Mouse (Mus musculus) right cerebral cortex, postnatal 25 days (tissue): ENCODE data around the gene Hgd.
"Not testable (repeated sequence)": the region's sequence is repeated elsewhere in the genome, so short reads cannot be mapped to it uniquely, and the experiment has no call there.

ENCODE experiments used
- DNase-seq: peaks from one replicate; pipeline ENCODE4 v3.0.0; 2022

Gene Hgd

GRCm38 (mm10) chr16:37636107-37636506 lies 56.2 kb downstream of the Hgd start:
- peak; percentile 39 for DNase-seq

- DNase-seq, result no peak
Measured at GRCm38 (mm10) chr16:37637802-37638201, 57.8 kb downstream of the Hgd start.

- not testable (repeated sequence) for DNase-seq
Measured at GRCm38 (mm10) chr16:37640522-37640921, 60.6 kb downstream of the Hgd start.

- DNase-seq, result no peak
Measured at GRCm38 (mm10) chr16:37644486-37644885, 64.5 kb downstream of the Hgd start.

- DNase-seq, result no peak
Measured at GRCm38 (mm10) chr16:37645211-37645610, 65.3 kb downstream of the Hgd start.

DNA sequence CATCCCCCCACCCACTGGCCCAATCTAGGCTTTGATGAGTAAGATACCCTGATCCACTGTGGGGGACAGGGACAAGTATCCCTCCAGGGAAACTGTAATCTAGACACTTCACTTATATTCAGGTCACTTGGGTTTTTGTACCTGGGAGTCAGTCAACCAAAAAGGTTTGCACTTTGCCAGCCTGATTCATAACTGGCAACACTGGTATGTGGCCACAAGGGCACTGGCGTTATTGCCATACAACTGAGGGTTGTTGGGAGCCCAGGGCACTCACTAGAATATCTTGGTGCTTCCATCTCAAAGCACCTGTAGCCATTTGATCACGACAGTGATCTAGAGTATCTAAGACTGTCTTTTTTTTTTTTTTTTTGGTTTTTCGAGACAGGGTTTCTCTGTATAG lies 65.8 kb downstream of the Hgd start:
- no peak for DNase-seq

DNA sequence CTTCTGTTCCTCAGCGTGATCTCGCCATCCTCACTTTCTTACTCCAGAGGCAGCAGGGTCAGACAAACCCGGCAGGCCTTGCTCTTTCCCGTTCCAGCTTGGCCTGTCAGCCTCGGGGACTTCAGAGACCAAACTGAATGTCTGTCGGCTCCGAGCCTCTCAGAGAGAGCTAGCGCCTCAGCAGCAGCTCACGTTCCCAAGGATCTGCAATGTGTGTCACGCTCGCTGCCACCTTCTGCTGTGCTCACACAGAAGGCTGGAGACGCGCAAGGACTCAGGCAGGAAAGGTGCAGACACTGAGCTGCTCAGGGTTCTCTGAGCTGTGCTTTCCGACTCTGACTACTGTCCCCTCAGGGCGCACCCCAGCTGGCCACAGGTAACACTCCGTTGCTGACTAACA lies 67.1 kb downstream of the Hgd start:
- no peak for DNase-seq

DNA sequence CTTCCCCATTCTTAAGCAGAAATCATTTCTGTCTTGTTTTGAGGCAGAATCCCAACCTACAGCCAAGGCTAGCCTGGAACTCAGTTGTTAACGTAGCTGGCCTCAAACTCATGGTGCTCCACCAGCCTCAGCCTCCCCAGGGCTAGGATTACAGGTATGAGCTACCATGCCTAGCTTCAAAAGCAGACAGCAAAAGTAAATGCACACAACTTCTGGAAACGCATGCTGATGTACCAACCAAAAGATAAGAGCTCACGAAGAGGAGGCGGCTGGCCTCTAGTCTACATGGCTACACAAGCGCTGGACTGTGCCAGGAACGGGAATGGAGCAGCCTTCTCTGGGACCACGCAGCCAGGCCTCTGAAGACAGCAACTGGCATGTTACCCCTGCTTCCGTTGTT lies 68.0 kb downstream of the Hgd start:
- no peak for DNase-seq

GRCm38 (mm10) chr16:37649068-37649467 lies 69.1 kb downstream of the Hgd start:
- no peak for DNase-seq

DNA sequence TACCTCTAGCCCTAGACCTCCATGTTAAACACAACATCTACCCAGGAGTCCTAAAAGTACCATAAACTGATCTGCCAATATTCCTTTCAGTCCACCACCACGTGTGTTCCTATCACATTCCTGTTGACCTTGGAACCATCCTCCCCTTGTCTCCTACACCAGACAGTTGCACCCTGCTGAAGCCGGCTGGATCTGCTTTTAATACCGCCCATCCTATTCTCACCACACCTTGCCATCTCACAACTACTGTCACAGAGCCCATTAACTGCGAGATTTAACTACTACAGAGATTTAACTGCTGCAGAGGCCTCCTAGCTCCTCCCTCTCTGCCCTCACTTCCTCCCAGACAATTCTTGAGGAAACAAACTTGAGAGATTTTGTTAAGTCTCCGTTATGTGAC lies 71.5 kb downstream of the Hgd start:
- no peak for DNase-seq

- DNase-seq, result no peak
Measured at GRCm38 (mm10) chr16:37652654-37653053, 72.7 kb downstream of the Hgd start.

- no peak for DNase-seq
Measured at GRCm38 (mm10) chr16:37653058-37653457, 73.1 kb downstream of the Hgd start.

DNA sequence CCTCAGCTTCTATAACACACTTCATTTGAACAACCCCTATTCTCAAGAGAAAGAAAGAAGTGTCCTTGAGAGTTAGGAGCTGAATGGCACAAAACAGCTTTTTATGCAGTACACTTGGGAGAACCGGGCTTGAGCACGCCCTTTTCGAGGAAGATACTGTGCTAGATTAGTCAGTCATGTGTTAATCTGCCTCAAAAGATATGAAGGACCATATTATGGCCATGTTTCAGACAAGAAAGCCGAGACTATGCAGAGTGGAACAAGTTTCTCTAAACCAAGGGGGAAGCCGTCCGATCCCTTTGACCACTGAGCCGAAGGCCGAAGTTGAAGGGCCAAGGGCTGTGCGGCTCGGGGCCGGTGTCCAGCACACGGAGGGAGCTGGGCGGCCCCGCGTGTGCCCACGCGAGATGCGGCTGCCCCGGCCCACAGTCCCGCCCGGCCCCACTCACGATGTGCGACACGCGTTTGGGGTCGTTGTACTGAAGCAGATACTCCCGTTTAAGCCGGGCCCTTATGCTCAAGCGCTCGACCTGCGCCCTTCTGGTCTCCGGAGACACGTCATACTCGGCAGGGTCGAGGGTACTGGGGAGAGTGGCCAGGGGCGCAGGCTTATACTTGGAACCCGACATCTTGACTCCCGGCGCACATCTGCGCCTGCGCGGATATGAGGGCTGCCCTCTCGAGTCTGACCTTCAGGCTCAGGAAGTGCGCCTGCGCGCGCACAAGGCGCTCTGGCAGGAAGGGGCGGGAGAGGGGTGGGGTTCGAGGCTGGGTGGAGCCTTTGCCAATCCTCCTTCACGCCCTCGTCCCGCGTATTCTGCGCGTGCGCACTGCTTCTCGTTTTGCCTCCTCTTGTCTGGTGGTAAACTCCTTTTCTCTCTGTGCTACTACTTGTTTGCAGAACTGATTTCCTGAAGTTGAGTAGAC lies 74.0 kb downstream of the Hgd start, which contains the start of gene Ndufb4:
Gene Ndufb4, minus strand, starts transcription at position 723 of the 927 bp plus-strand sequence.
- peak; percentile 93 for DNase-seq

DNA sequence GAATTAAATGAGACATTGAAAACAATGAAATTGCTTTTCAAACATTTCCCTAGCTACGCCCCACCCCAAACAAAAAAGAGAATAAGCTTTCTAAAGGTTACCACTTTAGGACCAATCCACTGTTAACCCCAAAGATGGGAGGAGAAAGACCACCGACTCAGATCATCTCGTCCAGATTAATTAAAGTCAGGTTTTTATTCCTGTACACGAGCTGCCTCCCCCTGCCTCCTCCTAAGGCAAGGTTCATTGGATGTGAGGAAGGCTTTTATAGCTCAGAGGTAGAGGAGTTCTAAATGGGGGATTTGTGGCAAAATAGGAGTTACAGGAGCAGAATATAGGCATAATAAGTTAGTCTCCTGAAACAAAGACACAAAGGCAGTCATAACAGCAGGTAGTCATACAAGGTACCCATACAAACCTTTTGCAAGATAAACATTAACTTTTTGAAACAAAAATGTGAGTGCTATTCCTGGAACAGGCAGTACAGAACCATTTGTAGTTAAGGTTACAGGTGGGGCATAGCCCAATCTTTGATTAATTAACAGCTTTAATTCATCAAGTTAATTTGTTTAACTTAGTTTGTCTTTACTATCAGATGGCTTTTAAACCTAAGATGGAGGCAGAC lies 75.0 kb downstream of the Hgd start:
- no peak for DNase-seq

DNA sequence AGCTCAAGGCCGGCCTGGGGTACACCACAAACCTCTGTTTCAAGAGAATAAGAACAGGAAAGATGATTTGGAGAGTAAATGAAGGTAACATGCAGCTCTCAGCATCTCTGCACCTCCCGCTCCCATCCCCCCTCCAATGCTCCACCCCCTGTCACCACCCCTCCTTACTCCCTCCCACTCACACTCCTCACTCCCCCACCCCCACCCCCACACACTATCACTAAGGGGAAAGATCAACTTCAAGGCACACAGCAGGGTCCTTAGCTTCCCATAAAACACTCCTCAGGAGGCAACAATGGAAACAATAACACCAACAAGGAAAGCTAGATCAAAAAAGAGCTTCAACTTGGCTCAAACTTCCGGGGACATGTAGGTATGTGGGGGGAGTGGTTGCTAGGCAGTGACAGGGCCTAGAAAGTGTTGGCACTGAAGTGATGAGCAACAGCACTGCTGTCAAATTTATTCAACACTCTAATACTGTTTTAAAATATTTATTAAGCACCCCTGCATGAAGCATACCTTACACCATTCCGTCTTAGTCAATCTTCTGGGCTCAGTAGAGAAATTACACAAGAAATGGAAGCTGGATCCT lies 75.9 kb downstream of the Hgd start:
- DNase-seq, result no peak

DNA sequence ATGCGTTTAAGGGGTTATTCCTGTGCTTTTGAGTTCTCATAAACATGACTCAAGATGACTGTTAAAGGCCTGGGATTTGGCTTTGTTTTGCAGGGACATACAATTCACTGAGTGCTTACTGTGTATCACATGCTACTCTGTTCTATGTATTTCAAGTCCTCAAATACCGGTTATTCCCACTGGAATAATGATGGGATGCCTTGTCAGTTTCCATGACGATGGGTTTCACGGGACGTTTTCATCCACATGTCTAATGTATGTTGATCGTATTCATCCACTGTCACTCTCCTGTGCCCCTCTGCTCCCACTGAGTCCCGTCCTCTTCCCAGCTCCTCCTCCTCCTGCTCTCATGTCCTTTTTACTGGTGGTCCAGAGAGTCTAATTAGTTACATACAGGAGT lies 76.8 kb downstream of the Hgd start:
- DNase-seq, result no peak

GRCm38 (mm10) chr16:37663643-37664459 lies 83.9 kb downstream of the Hgd start:
- no peak for DNase-seq

DNA sequence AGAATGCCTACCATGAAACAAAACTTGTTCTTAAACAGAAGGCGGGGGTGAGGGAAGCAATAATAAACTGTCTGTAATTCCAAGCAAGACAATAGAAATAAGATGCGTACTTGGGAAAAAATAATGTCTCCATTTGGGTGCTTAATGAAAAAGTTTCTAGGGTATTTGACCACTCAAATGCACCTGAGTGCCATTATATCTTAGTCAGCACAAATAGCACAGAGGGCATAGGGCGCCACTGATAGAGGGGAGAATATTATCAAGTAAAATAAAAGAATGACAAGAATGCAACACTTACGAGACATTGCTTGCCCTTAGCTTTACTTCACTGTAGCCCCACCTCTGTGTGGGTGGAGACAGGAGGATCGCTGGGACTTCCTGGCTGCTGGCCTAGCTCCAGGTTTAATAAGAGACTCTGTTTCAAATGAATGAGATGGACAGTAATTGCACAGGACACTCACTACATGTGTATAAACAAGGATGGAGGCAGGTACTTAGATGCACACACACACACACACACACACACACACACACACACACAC lies 85.5 kb downstream of the Hgd start:
- no peak for DNase-seq

DNA sequence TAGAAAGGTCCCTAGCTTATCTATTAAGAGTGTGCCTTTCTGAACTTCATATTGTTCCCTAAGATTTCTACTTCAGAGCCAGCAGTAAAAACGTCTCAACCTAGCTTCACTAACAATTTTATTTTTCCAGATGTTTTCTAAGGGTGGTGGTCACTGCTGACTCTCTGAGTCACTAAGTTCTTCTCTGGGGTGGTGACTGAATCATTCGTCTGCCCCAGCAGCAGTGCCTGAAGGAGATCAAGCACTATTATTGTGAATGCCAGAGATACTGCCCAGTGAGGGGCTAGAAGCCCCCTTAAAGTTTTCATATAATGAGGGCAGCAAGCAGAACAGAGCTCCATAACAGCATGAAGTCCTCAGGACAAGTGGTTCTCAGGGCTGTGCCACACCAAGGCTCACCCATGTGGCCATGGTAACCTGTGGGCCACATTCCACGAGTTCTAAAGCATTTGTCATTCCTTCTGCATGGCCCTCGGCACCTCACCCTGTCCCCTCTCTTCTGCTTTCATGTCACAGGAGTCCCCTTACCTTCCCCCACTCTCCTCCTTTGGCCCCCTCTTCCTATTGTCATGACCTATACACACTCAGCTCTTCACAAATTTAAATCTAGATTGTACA lies 90.8 kb downstream of the Hgd start:
- DNase-seq, result no peak

DNA sequence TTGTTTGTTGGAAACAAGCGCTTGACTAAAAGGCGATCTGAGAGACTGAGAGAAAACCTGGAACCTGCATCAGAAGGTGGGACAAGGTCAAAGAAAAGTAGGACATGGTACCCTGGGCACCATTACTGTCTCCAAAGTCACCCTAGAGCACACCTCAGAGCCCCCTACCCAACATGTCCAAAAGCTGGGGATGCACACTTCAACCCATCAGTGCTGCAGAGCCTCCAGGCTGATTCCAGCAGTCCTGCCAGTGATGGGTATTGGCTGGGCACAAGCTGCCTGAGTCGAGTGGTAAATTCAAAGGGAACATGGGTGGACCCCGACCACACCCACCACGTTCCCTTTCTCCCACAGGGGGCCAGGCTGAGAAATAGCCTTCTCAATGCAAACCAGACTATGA lies 95.4 kb downstream of the Hgd start:
- DNase-seq, result no peak

- DNase-seq, result peak; percentile 64
Measured at GRCm38 (mm10) chr16:37676024-37676676, 96.2 kb downstream of the Hgd start.

DNA sequence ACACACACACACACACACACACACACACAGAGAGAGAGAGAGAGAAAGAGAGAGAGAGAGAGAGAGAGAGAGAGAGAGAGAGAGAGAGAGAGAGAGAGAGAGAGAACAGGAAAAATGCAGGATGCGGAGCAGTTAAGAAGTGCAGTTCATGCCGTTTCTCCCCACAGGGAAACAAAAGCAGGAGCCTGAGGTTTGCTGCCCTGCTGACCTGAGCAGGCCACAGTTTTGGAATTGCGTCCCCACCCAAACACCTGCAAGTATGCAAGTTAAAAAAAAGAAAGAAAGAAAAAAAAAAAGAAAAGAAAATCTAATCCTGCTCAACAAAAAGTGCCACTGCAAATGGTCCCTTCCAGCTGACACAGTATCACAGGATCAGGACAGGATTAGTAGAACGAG lies 96.7 kb downstream of the Hgd start:
- no peak for DNase-seq
